Mouse (Mus musculus) c-Kit-positive CD71-positive TER-119-negative erythroid progenitor cells, embryonic 14.5 days (primary cell): ENCODE measurements at regions not wholly inside any gene's neighbourhood (a gene's known extent, or its start where the extent isn't known, plus 50 kb on each side); places are given as distances from the start of the nearest gene placed in this dataset.

Source experiments
- DNase-seq: peaks from one replicate; pipeline ENCODE4 v3.0.0-alpha.2; 2013; ENCODE audit warnings: low read depth

- DNase-seq = no peak
Observed at GRCm38 (mm10) chr11:79825881-79826280, 136.3 kb downstream of the Utp6 start.

GRCm38 (mm10) chr11:79823631-79824310 lies 138.4 kb downstream of the Utp6 start:
- no peak for DNase-seq

DNA sequence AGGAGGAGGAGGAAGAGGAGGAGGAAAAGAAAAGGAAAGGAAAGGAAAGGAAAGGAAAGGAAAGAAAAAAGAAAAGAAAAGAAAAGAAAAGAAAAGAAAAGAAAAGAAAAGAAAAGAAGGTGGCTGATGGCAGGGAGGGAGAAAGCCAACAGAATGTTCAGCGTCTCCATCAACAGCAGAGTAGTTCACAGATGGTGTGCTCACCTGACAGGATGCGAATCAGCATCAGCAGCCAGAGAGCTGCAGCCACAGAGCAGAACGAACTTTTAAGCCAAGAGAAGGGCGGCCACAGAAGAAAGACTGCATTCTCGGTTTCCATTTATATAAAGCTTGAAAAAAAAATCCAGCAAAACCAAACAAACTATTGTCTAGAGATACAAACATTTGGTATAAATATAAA lies 140.2 kb downstream of the Utp6 start:
- DNase-seq = no peak

- no peak for DNase-seq
Observed at GRCm38 (mm10) chr11:79815156-79815555, 147.0 kb downstream of the Utp6 start.

DNA sequence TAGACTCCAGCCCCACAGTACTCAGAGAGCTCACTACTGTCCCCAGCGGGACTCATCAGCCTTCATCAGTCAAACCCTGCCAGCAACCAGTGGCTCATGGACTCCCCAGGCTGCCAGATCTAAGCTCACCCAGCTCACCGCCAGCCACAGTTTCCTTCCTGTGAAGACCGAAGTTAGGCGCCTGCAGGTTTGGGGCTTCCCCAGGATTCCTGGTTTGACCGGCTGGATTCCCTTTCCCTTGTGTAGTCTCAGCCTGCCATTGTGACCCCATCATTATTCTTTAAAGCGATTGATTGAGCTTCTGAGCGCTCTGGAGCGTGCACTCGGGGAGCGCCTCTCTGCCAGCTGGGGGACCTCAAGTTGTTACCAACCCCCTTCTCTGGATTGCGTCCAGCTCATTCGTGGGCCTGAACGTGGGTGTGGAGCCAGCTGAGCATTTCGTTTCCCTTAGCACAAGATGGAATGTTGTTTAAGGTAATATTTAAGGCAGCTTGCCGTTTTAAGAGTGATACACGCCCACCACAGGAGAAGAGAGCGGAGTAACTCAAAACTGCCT lies 155.2 kb downstream of the Utp6 start:
- no peak for DNase-seq

DNA sequence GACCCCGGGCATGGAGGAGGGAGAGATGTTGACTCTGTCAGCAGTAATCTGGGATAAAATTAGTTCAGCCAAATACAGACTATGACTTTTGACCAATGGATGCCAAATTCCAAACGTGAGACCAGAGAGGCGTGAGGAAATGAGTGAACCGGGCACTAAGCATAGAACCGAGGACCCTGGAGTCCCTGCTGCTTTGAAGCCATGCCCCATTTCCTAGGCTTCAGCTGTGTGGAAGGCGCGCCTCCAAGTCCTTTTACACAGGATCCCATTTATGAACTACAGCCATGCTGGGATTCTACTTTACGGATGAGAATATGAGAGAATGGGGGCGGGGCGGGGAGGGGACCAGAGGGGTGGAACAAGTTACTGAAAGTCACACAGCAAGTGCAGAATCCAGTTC lies 155.8 kb downstream of the Utp6 start:
- no peak for DNase-seq

GRCm38 (mm10) chr11:79805981-79806415 lies 156.2 kb downstream of the Utp6 start:
- DNase-seq = no peak

DNA sequence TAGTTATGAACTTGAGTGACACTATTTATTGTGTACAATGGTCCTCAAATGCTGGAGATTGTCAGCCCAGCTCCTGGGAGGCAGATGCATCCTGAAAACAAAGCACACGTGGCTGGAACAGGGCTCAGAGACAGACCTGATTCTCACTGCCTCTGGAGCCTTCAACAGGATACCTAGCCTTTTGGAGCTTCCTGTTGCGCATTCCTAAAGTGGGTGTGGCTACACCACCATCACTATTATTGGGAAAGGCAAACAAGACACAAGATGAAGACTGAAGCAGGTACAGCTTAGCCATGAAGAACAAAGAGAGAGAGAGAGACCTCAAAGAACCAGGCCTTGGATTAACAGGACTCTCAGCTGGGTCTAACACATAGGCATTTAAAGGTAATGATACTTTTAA lies 158.2 kb downstream of the Utp6 start:
- no peak for DNase-seq

- no peak for DNase-seq
Observed at GRCm38 (mm10) chr11:79803006-79803405, 159.2 kb downstream of the Utp6 start.

- DNase-seq = no peak
Observed at GRCm38 (mm10) chr11:79802566-79802965, 159.6 kb downstream of the Utp6 start.

- no peak for DNase-seq
Observed at GRCm38 (mm10) chr11:79800256-79800655, 161.9 kb downstream of the Utp6 start.

GRCm38 (mm10) chr11:79788251-79788741 lies 173.9 kb downstream of the Utp6 start:
- no peak for DNase-seq

GRCm38 (mm10) chr11:79787766-79788165 lies 174.4 kb downstream of the Utp6 start:
- no peak for DNase-seq

DNA sequence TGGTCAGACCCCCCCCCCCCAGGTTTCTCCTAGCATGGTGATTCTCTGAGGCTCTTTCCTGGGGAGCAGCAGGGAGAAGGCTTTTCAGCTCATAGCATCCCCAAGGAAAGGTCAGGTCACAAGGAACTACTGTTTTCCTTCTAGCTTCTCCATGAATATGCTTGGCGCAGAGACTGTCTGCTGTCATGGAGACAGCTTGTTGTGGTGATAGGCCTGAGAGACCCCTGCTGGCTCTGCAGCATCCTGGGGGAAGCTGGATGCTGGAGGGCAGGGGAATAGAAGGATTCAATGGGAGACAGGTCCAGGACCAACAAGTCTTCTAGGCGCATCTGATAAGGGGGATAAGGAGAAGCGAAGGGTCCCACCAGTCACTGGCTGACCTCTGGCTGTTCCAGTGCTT lies 178.1 kb downstream of the Utp6 start:
- DNase-seq = no peak

DNA sequence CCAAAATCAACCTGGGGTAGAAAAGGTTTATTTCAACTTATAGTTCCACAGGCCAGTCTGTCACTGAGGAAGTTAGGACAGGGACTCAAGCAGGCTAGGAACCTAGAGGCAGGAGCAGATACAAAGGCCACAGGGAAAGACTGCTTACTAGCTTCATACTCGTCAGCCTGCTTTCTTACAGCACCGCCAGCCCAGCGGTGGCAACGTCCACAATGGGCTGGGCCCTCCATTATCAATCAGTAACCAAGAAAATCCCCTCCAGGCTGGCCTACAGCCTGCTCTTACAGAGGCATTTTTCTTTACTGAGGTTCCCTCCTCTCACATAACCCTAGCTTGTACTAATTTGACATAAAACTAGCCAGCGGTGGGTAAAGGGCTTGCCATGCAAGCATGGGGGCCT lies 180.2 kb downstream of the Utp6 start:
- no peak for DNase-seq

DNA sequence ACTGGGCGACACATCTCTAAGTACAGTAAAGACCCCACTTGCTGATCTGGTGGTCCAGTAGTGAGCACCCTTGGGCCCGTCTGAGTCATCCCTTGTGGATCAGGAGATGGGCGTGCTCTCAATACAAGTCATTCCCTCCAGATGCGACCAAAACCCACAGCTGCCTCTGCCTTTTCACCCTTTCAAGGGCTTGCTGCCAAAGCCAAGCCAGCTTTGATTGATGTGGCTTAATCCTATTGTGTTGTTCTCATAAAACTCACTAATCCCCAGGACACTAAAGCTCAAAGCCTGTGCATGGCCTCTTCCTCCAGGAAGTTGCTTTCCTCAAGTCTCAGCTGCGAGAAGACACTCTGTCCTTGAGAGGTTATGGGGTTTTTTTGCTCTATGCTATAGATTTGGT lies 182.4 kb downstream of the Utp6 start:
- DNase-seq = no peak

DNA sequence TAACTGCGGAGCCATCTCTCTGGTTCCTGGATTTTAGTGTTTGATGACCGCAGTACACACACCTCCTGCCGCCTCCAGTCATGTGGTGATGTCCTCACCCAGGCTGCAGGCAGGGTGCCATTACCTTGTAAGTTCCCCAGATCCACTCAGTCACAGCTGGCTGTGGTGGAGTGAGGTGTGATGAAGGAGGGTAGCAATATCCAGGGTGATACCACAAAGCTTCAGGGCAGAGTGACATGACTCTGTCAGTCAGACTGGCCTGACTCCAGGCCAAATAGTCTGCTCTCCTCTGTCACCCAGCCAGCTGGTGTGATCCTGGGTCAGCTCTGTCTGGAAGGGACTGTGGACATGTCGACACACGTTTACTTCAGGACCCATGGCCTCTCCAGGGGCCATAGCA lies 183.7 kb downstream of the Utp6 start:
- DNase-seq = no peak

- DNase-seq = no peak
Observed at GRCm38 (mm10) chr11:79777988-79778387, 184.2 kb downstream of the Utp6 start.

GRCm38 (mm10) chr11:79776577-79776976 lies 185.6 kb downstream of the Rab11fip4 start:
- no peak for DNase-seq

- DNase-seq = no peak
Observed at GRCm38 (mm10) chr11:79773755-79774154, 182.7 kb downstream of the Rab11fip4 start.

DNA sequence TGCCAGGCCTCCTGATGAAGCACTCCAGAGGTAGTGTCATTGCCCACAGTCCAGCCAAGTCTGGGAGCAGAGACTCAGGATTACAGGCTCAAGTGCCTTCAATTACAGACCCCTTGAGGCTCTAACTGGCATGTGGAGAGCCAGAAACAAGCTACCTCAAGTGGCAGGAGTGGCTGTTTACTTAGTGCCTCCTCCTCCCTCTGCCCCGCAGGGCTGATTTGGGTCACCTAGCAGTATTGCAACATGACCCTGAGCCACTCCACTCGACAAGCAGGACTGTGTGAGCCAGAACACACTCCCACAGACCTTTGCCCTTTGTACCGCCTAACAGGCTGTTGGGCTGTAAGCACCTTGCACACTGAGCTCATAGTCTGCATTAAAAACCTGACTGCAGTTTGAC lies 180.4 kb downstream of the Rab11fip4 start:
- no peak for DNase-seq

DNA sequence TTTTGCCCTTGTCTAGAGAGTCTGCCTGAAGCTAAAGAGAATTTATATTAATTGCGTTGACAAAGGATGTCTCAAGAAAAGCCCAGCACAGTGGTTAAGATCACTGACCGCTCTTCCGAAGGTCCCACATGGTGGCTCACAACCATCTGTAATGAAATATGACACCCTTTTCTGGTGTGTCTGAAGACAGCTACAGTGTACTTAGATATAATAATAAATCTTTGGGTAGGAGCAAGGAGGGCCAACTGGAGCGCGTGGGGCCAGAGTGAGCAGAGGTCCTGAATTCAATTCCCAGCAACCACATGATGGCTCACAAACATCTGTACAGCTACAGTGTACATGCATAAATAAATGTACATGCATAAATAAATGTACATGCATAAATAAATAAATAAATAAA lies 176.1 kb downstream of the Rab11fip4 start:
- no peak for DNase-seq

DNA sequence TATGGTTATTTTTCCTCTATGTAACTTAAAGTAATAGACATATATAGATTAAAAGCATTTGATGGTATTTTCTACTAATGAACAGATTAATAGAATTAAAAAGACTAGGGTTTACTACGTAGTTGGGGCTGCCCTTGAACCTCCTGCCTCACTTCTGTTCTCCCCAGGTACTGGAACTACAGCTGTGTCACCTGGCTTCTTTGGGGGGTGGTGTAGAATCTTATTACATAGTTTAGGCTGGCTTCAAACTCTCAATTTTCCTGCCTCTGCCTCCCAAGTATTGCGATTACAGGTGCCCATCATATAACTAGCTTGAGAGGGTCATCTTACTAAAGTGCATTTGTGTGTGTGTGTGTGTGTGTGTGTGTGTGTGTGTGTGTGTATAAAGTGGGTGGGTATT lies 175.0 kb downstream of the Rab11fip4 start:
- no peak for DNase-seq

DNA sequence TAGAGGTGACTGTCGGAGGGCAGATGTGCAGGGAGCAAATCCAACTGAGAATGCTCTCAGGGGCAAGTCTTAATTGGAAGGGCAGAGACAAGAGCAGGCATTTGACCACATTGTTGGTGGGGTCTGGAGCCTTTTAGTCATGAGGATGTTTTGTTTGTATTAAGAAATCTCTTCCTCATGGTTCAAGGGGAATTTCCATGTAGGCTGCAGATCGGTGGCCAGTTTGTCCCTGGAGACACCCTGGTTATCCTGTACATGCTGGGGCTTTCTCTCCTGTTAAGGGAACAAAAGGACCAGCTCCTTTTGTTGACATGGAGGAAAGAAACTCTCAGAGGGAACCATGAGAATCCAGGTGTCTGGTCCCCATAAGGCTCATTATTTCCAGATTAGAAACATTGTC lies 174.4 kb downstream of the Rab11fip4 start:
- DNase-seq = no peak
